Mouse (Mus musculus): ENCODE measurements around the gene Iars.

DNA sequence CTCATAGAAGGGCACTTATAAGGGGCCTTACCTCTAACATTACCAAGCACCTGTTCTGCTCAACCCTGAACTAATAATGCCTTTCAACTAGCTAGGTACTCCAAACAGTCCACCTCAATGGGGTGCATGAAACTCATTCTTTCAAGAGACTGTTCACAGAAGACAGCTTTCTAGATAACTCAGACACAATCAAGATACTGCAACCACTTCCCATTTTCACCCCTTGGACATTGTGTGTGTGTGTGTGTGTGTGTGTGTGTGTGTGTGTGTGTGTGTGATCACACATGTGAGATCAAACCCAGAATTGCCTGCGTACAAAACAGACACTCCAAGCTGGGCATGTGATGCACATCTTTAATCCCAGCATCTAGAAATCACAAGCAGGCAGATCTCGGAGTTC lies 56.1 kb downstream of the Iars start:
- TF ChIP-seq CTCF (IDR thresholded peaks at IDR 0.05; ENCODE audit: control insufficient read depth, insufficient read depth, insufficient replicate concordance, low read depth, low read length) = no peak
- no peak for TF ChIP-seq POLR2A (IDR thresholded peaks at IDR 0.05; ENCODE audit: control insufficient read depth, low read depth, low read length)
